In genomic region chr19:58727756-58728155, GRCm38 (mm10) we compare ENCODE assay signal across 14 mouse cellular contexts. TPM values are rescaled to one million over a fixed set of nuclear protein-coding genes. Genes with fewer than 3 reads are reported as not detected.
"Had no signal": no experiment of that assay in that cellular context is flagged by ENCODE, and none has a peak within 500 bp of the region (broad histone marks: within the 10 kb centered on the region; RNA-seq: fewer than 3 reads in every experiment).

No protein-coding gene starts in this region.

- DNase-seq: kidney, adult 11 months; kidney, postnatal 10 days; lung, embryonic 14.5 days; lung, postnatal 10 days; thymus, postnatal 4 days had no signal

- H3K4me2 ChIP-seq: liver, embryonic 15.5 days; lung, embryonic 14.5 days; midbrain, embryonic 12.5 days; neural tube, embryonic 15.5 days had no signal

- H3K4me1 ChIP-seq: megakaryocyte, embryonic 14.5 days; midbrain, embryonic 12.5 days had no signal

- H3K9ac ChIP-seq: liver, embryonic 15.5 days; lung, embryonic 14.5 days; midbrain, embryonic 12.5 days; neural tube, embryonic 15.5 days had no signal

- H3K4me3 ChIP-seq: layer of hippocampus, adult 2 months; limb, embryonic 10.5 days; liver, embryonic 15.5 days; megakaryocyte, embryonic 14.5 days; midbrain, embryonic 12.5 days; myocyte; neural tube, embryonic 15.5 days had no signal

- H3K27ac ChIP-seq: layer of hippocampus, adult 2 months; limb, embryonic 10.5 days; liver, embryonic 15.5 days; macrophage; midbrain, embryonic 12.5 days; neural tube, embryonic 15.5 days had no signal

- H3K36me3 ChIP-seq: limb, embryonic 10.5 days; liver, embryonic 15.5 days; midbrain, embryonic 12.5 days; neural tube, embryonic 15.5 days had no signal

- H3K9me3 ChIP-seq: limb, embryonic 10.5 days; liver, embryonic 15.5 days; megakaryocyte, embryonic 14.5 days; neural tube, embryonic 15.5 days had no signal

- H3K27me3 ChIP-seq: liver, embryonic 15.5 days; megakaryocyte, embryonic 14.5 days; midbrain, embryonic 12.5 days; neural tube, embryonic 15.5 days had no signal

RNA-seq across cellular contexts. Expression of gene Pnliprp1, which starts 0.9 kb away (rescaled TPM):
- polyA plus RNA-seq: macrophage; myocyte; neural tube, embryonic 11.5 days had no signal

RNA-seq across cellular contexts. Expression of gene Pnliprp2, which starts 31.8 kb away (rescaled TPM):
- polyA plus RNA-seq: macrophage; midbrain, embryonic 12.5 days; myocyte; neural tube, embryonic 11.5 days; neural tube, embryonic 15.5 days had no signal
